Mouse (Mus musculus) forebrain, embryonic 16.5 days (tissue): Measurements from ENCODE around the gene Sp1. TPM values are rescaled to one million over a fixed set of nuclear protein-coding genes. Genes with fewer than 3 reads are reported as not detected.
A peak's percentile ranks its signal among the peaks of the same experiment; 100 is the strongest.

Experiments used
- ATAC-seq: fragments of 200-750 bp; cut with Nextera tagmentation; 2 replicates; pipeline ENCODE4 v1.8.0; 2017; ENCODE audit warnings: mild to moderate bottlenecking, moderate library complexity
- H3K27ac ChIP-seq: fragments of 300-500 bp; sonication (generic); 2 replicates; pipeline ENCODE4 v1.5.1; 2014; ENCODE audit warnings: low read length, control low read depth
- H3K27me3 ChIP-seq: fragments of 300-500 bp; sonication (generic); replicated peaks from 2 replicates; pipeline ENCODE4 v1.6.1; 2014; ENCODE audit warnings: low read length; ENCODE audit not compliant: control insufficient read depth, insufficient read depth
- H3K36me3 ChIP-seq: fragments of 300-500 bp; sonication (generic); 2 replicates; pipeline ENCODE4 v1.6.1; 2014; ENCODE audit not compliant: control insufficient read depth, insufficient read depth
- H3K4me1 ChIP-seq: fragments of 300-500 bp; sonication (generic); replicated peaks from 2 replicates; pipeline ENCODE4 v1.6.1; 2014; ENCODE audit warnings: low read length; ENCODE audit not compliant: control insufficient read depth, insufficient read depth
- H3K4me2 ChIP-seq: fragments of 300-500 bp; sonication (generic); 2 replicates; pipeline ENCODE4 v1.6.1; 2014; ENCODE audit warnings: mild to moderate bottlenecking, low read length, control low read depth
- H3K4me3 ChIP-seq: fragments of 300-500 bp; sonication (generic); replicated peaks from 2 replicates; pipeline ENCODE4 v1.5.1; 2014; ENCODE audit warnings: mild to moderate bottlenecking, low read length, control low read depth
- H3K9ac ChIP-seq: fragments of 300-500 bp; sonication (generic); replicated peaks from 2 replicates; pipeline ENCODE4 v1.6.1; 2014; ENCODE audit warnings: low read depth, low read length, control low read depth
- H3K9me3 ChIP-seq: fragments of 300-500 bp; sonication (generic); 2 replicates; pipeline ENCODE4 v1.6.1; 2016; ENCODE audit warnings: low read length; ENCODE audit not compliant: control insufficient read depth
- WGBS: fragments of 180-500 bp; shearing (Covaris S2); extraction: QIAGEN DNeasy Blood & Tissue Kit; methylation state at CpG from one replicate; pipeline ENCODE4 v1.1.7; 2014; 5-methylcytosine and 5-hydroxymethylcytosine counted together
- polyA plus RNA-seq: library from polyadenylated mRNA; unstranded; fragments of >200 nt; fragmentation: Nextera tagmentation; extraction: Ambion mirVana; gene quantifications from 2 replicates; pipeline ENCODE4 v1.2.1, GENCODE M21; 2015

Gene Sp1
- polyA plus RNA-seq, 1 experiment from 2014 or later, result 5.0 TPM

DNA sequence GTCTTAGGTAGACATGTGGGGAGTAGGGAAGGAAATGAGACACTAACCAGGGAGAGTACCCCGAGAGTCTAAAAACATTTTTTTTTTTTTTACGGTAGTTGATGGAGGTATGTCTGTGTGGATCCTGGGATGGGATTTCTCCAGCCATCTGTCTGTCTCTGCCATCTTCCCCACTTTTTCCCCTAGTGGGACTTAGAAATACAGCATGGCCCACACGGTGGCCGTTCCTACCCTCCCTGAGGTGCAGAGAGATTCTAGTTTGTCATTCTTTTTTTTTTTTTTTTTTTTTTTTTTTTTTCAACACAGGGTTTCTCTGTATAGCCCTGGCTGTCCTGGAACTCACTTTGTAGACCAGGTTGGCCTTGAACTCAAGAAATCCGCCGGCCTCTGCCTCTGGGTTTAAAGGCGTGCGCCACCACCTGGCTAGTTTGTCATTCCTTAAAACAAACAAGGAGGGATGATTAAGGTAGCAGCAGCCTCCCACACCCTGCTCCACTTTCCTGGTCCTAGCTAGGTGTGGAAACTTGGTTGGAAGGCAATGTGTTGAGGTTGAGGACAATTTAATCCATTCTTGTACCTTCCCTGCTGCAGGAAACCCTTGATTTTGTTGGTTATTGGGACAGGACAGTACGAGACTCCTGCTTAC lies 55.6 kb downstream of the Sp1 start:
- Histone ChIP-seq H3K9me3 (no peaks in the 10 kb centered on the region), H3K4me1 (peaks cover 11% of the 10 kb centered on the region), H3K9ac (no peak overlapping the region), H3K27ac (no peak overlapping the region), H3K27me3 (no peaks in the 10 kb centered on the region), H3K36me3 (no peaks in the 10 kb centered on the region), H3K4me2 (no peak overlapping the region), H3K4me3 (no peak overlapping the region)
- 87% methylated on average over 9 of the region's 9 CpGs for WGBS
- ATAC-seq, result no peak

GRCm38 (mm10) chr15:102463666-102464065 lies 57.7 kb downstream of the Sp1 start:
- Histone ChIP-seq H3K27ac (no peak overlapping the region), H3K4me1 (peaks cover 8% of the 10 kb centered on the region), H3K27me3 (no peaks in the 10 kb centered on the region), H3K9me3 (no peaks in the 10 kb centered on the region; the same call in 1 of the 2 replicates), H3K4me2 (no peak overlapping the region), H3K4me3 (no peak overlapping the region), H3K9ac (no peak overlapping the region), H3K36me3 (no peaks in the 10 kb centered on the region)
- no peak for ATAC-seq

- H3K4me1 ChIP-seq, result peaks cover 9% of the 10 kb centered on the region
- WGBS, result 95% methylated on average over 9 of the region's 9 CpGs
- H3K9me3 ChIP-seq, result no peaks in the 10 kb centered on the region; the same call in 1 of the 2 replicates
- H3K36me3 ChIP-seq, result no peaks in the 10 kb centered on the region
- H3K27me3 ChIP-seq, result no peaks in the 10 kb centered on the region
- no peak overlapping the region for H3K4me3 ChIP-seq
- no peak overlapping the region for H3K4me2 ChIP-seq
- ATAC-seq, result no peak
- H3K27ac ChIP-seq, result no peak overlapping the region
- no peak overlapping the region for H3K9ac ChIP-seq
Observed at GRCm38 (mm10) chr15:102468675-102469370, 62.9 kb downstream of the Sp1 start.

GRCm38 (mm10) chr15:102470183-102470604 lies 64.3 kb downstream of the Sp1 start, which contains the start of gene Pcbp2:
Pcbp2 (plus strand) TSS chr15:102470539.
- H3K9ac ChIP-seq, result peak within 1 kb of the TSS; percentile 85
- WGBS, result under 1% methylated on average over 36 of the region's 40 CpGs
- H3K9me3 ChIP-seq, result no peaks in the 10 kb centered on the region; the same call in 1 of the 2 replicates
- H3K4me3 ChIP-seq, result peak within 1 kb of the TSS; percentile 77
- H3K27ac ChIP-seq, result peak within 1 kb of the TSS; percentile 93
- peak; percentile 99 for ATAC-seq
- peaks cover 11% of the 10 kb centered on the region for H3K36me3 ChIP-seq
- no peaks in the 10 kb centered on the region for H3K27me3 ChIP-seq
- H3K4me1 ChIP-seq, result peaks cover 9% of the 10 kb centered on the region
- H3K4me2 ChIP-seq, result peak within 1 kb of the TSS; percentile 82

- WGBS, result under 1% methylated on average over 44 of the region's 67 CpGs
- Histone ChIP-seq H3K9me3 (no peaks in the 10 kb centered on the region; the same call in 1 of the 2 replicates), H3K4me2 (peak overlapping the region; percentile 82), H3K9ac (peak overlapping the region; percentile 85), H3K27me3 (no peaks in the 10 kb centered on the region), H3K4me1 (peaks cover 9% of the 10 kb centered on the region), H3K27ac (peak overlapping the region; percentile 93), H3K4me3 (peak overlapping the region; percentile 77), H3K36me3 (peaks cover 16% of the 10 kb centered on the region)
- peak; percentile 76 for ATAC-seq
Observed at GRCm38 (mm10) chr15:102470605-102471294, 64.8 kb downstream of the Sp1 start.

DNA sequence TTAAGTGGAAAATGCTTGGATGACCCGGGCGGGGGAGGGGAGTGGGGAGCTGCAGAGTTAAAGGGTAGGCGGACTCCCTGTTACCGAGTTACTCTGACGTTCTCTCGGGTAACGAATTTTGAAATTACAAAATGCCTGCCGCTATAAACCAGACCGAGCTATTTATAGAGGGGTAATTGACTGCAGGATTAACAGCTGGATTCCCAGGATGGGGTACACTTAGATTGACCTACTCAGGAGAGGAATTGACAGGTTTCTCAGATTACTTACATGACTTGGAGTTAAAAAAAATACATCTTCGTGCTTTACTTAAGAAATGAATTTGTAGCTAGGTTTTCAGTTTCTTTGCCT lies 65.3 kb downstream of the Sp1 start:
- Histone ChIP-seq H3K4me1 (peaks cover 9% of the 10 kb centered on the region), H3K9me3 (no peaks in the 10 kb centered on the region; the same call in 1 of the 2 replicates), H3K27me3 (no peaks in the 10 kb centered on the region), H3K9ac (peak overlapping the region; percentile 85), H3K36me3 (peaks cover 18% of the 10 kb centered on the region), H3K4me3 (peak overlapping the region; percentile 77), H3K4me2 (peak overlapping the region; percentile 82), H3K27ac (peak overlapping the region; percentile 93)
- no peak for ATAC-seq
- WGBS, result 1% methylated on average over 10 of the region's 10 CpGs

DNA sequence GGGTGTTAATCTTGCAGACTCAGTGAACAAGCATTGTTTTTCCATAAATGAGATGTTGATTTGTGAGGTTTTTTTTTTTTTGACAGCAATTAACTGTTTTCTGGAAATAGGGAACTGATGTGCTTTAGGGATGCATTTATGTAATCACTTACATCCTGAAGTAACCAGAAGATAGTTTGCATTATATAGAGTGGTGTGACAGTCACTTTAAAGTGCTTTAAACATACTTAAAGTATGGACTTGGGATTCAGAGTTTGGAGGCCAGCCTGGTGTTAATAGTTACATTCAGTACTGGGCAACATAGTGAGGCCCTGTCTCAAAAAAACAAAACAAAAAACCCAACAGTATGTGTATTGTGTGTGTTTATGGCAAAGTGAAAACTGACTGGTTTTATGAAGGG lies 65.8 kb downstream of the Sp1 start:
- Histone ChIP-seq H3K4me1 (peaks cover 9% of the 10 kb centered on the region), H3K4me2 (peak overlapping the region; percentile 82), H3K36me3 (peaks cover 20% of the 10 kb centered on the region), H3K9ac (peak overlapping the region; percentile 6; the same call in 1 of the 2 replicates), H3K9me3 (no peaks in the 10 kb centered on the region; the same call in 1 of the 2 replicates), H3K27ac (no peak overlapping the region), H3K27me3 (no peaks in the 10 kb centered on the region), H3K4me3 (peak overlapping the region; percentile 18)
- no peak for ATAC-seq

DNA sequence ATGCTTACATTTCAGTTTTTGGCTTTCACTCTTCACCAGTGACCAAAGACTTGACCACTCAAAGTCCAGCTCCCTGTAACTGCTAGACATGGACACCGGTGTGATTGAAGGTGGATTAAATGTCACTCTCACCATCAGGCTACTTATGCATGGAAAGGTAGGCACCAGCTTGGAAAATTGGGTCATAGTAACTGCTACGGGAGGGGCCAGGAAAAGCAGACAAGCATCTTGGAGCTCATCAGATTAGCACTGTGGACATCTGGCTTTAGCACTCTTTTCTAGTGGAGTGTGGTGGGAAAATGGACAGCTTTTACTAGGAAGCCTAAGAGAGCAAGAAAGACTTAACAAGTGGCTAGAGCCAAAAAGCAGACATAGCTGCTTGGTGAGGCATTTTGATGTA lies 67.3 kb downstream of the Sp1 start:
- Histone ChIP-seq H3K27ac (no peak overlapping the region), H3K4me1 (peaks cover 9% of the 10 kb centered on the region)
- no peak for ATAC-seq

DNA sequence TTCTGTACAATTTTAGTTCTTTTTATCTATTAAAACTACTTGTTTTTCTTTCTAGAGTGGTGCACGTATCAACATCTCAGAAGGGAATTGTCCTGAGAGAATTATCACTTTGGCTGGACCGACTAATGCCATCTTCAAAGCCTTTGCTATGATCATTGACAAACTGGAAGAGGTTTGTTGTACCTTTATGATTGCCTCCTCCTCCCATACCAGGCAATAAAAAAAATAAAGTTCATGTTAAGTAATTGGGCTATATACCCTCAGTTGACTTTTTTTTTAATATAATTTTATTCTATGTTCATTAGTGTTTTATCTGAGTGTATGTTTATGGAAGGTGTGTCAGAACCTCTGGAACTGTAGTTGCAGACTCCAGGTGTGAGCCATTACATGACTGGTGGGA lies 68.6 kb downstream of the Sp1 start:
- Histone ChIP-seq H3K4me2 (no peak overlapping the region), H3K36me3 (peaks cover 33% of the 10 kb centered on the region), H3K4me3 (no peak overlapping the region), H3K27ac (no peak overlapping the region), H3K27me3 (no peaks in the 10 kb centered on the region), H3K9ac (no peak overlapping the region), H3K4me1 (peaks cover 9% of the 10 kb centered on the region), H3K9me3 (no peaks in the 10 kb centered on the region)
- no peak for ATAC-seq
- 93% methylated on average over 2 of the region's 2 CpGs for WGBS

More for the DNA sequence above, 67.3 kb downstream of the Sp1 start:
- H3K4me3 ChIP-seq, result no peak overlapping the region
- no peaks in the 10 kb centered on the region for H3K27me3 ChIP-seq
- H3K9ac ChIP-seq, result no peak overlapping the region
- peaks cover 28% of the 10 kb centered on the region for H3K36me3 ChIP-seq
- H3K9me3 ChIP-seq, result no peaks in the 10 kb centered on the region; the same call in 1 of the 2 replicates
- WGBS, result 73% methylated on average over 2 of the region's 2 CpGs
- H3K4me2 ChIP-seq, result no peak overlapping the region
